Mouse (Mus musculus) lung, postnatal 0 days (tissue): ENCODE data around the gene Cxadr.

Source experiments
- CTCF ChIP-seq: IDR thresholded peaks from 2 replicates; pipeline ENCODE4 v1.5.1; 2016; ENCODE audit warnings: antibody characterized with exemption, mild to moderate bottlenecking
- EP300 ChIP-seq: IDR thresholded peaks from 2 replicates; pipeline ENCODE4 v1.6.1; 2016; ENCODE audit warnings: antibody characterized with exemption, mild to moderate bottlenecking, control low read depth

GRCm38 (mm10) chr16:78309258-78309657, 8.0 kb downstream of the Cxadr start:
- TF ChIP-seq CTCF (no peak), EP300 (no peak)
